Mouse (Mus musculus) CD4-positive helper T cell, adult 2 months (primary cell): ENCODE results near the gene Twnk.

Experiments
- DNase-seq: peaks from one replicate; pipeline ENCODE4 v3.0.0-alpha.2; 2012; ENCODE audit warnings: low read depth, missing footprints, low spot score

Gene Twnk

DNA sequence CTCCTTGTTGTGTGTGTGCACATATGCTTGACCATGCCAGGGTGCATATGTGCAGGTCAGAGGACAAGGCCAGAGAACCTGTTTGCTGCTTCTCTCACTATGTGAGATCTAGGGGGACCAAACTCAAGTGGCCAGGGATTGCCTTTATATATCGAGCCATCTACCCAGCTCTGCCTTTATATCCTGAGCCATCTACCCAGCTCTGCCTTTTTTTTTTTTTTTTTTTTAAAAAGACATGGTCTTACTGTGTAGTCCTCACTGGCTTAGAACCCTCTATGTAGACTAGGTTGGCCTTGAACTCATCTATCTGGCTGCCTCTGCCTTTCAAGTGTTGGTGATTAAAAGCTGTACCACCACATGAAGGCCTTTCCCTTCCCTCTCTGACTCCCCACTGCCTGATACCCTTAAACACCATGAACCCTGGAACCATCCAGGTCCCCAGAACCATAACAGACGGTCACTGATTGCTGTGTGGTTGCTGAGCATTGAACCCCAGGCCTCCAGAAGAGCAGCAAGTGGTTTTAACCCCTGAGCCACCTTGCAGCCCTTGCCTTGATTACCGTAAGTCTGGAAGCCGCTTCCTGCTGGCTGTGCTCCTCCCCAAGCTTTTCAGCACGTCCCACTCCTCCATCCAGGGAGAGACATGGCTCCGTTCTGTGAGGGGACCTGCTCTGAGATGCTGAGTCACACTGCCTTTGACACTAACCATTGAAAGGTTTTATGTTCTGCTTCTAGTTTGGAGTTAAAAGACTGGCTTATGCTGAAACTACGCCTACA is 1.5 kb upstream of the Twnk start:
- no peak for DNase-seq

DNA sequence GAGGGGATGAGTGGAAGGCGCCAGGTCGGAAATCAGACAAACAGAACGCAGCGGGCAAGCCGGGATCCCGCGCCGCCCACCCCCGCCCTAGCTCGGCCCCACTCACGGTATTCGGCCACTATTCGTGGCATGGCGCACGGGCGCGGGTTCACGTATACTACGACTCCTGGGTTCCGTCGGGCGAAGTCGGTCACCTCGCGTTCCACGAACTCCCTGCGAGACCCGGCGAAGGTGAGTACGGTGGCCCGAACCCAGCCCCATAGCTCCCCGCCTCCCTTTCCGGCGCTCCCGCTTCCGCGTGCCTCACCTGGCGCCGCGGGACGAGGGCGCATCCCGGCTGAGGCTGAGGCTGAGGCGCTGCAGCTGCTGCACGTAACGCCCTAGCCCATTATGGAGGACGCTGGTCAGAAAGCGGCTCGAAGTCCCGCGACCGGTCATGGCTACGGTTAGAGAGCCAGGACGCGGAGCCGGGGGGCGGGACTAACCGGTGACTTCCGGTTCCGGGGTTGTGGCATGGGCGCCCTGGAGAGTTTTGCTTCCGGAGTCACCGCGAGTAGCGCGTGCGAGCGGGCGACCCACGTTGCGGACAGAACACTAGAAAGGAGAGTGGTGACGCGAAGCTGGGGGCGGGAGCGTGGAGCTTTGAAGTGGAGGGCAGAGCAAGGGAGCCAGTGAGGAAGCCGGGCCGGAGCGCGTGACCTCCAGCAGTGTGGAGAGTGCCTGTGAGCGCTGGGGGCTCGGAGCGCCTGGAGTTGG is 672 bp downstream of the Twnk start, which contains the start of gene Mrpl43:
Gene Mrpl43, minus strand, starts transcription at position 486 of the 756 bp plus-strand sequence.
- peak; percentile 96 for DNase-seq

DNA sequence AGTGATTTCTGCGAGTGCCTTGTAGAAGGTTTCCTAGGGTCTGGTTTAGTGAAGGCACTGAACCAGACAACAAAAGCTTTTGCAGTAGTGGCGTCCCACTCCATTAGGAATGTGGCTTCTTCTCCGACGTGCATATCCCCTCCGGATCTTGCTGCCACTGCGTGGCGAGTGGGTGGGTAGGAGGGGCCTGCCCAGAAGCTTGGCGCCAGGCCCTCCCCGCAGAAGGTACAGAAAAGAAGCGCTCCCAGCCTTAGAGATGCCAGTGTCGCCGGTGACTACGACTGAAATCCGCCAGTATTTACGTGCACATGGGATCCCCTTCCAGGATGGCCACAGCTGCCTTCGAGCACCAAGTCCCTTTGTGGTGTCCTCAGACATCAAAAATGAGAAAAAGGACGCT is 1.6 kb downstream of the Twnk start:
- peak; percentile 50 for DNase-seq

DNA sequence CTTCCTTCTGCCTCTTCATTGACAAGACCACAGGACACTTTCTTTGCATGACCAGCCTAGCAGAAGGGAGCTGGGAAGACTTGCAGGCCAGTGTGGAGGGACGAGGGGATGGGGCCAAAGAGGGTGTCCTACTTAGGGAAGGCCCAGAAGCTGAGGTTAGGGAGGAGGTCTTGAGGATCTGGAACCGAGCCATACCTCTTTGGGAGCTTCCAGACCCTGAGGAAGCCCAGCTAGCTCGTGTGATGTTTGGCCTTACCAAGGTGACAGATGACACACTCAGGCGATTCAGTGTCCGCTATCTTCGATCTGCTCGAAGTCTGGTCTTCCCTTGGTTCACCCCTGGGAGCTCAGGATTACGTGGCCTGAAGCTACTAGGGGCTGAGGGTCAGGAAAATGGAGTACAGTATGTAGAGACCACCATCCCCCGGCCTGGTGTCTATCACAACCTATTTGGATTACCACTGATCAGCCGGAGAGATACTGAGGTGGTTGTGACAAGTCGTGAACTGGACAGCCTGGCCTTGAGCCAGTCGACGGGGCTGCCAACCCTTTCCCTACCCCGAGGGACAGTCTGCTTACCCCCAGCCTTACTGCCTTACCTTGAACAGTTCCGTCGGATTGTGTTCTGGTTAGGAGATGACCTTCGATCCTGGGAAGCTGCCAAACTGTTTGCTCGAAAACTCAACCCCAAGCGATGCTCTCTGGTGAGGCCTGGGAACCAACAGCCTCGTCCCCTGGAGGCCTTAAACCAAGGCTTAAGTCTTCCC is 2.1 kb downstream of the Twnk start:
- DNase-seq, result no peak

DNA sequence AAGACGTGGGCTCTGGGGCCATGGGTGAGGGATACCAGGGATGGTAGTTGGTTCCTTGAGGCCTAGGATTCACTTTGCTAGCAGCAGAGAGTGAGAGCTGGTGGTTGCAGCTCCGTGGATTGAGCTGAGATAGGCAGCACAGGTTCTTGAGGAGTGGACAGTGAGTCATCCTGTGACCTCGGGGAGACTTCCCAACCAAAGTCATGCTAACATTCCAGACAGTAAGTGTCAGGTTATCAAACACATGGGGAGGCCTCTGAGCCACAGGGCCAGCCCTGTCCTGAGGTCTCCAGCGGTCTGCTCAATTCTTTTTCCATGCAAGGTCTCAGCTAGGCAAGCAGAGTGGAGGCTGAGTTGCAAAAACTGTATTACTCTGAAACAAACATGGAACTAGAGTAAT is 5.2 kb downstream of the Twnk start:
- DNase-seq, result no peak

DNA sequence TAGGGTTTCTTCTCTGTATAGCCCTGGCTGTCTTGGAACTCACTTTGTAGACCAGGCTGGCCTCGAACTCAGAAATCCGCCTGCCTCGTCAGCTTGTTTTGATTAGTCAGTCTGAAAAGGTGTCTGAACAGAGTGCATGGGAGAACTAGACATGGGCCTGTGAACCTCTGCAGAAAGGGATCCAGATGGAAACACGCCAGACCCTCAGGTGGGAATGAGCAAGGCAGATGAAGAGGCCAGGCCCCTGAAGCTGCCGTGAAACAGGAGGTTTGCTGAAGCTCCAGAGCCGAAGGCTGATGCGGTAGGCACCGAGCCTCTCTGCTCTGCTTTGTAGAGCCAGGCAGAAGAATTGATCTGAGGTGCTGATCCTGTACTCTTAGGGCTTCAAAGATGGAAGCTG is 6.8 kb downstream of the Twnk start:
- no peak for DNase-seq

DNA sequence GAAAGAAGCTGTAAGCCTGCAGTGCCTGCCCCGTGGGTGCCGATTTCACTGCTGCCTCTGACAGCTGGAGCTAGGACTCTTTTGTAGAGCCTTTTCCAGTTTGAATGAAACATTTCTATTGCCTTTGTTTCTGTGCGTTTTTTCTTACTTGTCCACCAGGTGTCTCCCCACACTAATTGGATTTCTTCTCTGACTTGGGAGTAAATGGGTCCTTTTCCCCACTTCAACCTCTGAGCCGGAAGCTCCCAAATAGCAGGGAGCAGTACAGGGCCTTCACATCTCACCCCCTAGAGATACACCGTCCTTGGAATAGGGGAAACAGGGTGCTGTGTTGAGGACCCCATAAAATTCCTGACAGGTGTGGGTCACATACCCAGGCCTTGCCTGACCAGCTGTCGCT is 7.2 kb downstream of the Twnk start:
- no peak for DNase-seq

DNA sequence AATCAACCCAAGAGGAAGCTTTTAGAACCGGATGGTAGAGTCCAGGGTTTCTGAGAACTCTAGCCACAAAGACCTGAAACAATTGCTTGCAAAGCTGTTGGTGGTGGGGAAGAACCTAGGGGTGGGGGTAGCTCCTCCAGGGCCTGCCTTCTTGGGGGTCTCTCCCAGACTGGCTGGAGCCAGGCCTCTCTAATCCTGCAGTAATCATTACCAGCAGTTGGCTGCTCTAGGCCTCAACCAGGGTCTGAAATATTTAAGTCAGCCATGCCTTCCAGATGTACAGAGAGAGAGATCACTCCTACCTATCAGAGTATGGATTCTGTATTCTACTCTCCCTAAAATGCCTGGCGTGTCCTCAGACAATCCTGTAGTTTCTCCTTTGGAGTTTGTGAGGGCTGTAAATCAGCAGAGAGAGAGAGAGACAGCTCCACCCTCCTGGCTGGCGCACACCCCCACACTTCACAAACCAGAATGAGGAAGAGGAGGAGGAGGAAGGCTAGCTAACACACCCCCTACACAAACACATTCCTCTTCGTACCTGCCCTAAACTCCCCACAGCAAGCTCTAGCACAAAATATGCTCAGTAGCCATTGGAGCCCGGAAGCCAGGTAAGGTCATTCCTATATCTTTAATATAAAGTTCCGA is 8.2 kb downstream of the Twnk start:
- no peak for DNase-seq

DNA sequence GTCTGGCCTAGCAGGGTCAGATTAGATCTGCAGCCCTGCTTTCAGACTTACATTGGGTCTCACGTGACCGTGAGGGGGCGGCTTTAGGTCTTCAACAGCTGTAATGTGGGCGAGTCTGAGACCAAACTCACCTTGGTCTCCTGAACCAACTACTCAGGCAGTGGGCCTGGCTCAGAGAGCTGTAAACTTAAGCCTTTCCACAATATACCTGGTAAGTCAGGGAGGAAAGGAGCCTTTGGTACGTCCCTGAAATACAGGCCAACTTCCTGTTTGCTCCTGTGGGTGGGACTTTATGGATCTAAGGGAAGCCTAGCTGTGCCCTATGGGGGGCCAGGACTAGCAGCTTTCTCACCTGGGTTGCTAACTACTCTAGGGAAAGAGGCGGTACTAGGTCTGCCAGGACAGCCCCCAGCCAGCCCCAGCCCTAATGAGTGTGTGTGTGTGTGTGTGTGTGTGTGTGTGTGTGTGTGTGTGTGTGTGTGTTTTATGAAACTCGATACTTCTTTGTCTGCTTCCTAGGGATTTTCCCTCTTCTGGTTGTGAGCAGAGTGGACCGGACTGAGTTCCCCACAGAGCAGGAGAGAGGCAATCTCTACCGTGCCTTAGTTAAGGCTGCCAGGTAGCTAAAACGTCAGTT is 9.0 kb downstream of the Twnk start, which contains the start of gene Lzts2:
Gene Lzts2, plus strand, starts transcription at position 80 of the 637 bp plus-strand sequence.
- peak; percentile 52 for DNase-seq

DNA sequence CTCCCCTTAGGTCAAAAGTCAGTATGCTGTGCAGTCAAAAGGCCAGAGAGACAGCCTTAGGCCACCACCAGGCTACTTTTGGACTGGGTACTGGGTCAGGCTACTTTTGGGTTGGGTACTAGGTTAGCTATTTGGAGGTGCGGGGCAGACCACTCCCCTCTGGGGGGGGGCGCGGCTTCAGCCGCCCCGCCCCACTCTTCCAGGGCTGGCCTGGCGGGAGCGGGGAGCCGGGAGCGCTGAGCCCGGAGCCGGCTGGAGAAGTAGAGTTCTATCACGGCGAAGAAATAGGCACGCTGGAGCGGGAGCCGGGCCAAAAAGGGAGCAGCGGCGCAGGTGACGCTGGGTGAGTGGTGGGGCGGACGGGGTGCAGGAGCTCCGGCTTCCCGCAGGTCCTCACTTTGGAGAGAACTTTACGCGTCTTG is 9.5 kb downstream of the Twnk start:
- no peak for DNase-seq

DNA sequence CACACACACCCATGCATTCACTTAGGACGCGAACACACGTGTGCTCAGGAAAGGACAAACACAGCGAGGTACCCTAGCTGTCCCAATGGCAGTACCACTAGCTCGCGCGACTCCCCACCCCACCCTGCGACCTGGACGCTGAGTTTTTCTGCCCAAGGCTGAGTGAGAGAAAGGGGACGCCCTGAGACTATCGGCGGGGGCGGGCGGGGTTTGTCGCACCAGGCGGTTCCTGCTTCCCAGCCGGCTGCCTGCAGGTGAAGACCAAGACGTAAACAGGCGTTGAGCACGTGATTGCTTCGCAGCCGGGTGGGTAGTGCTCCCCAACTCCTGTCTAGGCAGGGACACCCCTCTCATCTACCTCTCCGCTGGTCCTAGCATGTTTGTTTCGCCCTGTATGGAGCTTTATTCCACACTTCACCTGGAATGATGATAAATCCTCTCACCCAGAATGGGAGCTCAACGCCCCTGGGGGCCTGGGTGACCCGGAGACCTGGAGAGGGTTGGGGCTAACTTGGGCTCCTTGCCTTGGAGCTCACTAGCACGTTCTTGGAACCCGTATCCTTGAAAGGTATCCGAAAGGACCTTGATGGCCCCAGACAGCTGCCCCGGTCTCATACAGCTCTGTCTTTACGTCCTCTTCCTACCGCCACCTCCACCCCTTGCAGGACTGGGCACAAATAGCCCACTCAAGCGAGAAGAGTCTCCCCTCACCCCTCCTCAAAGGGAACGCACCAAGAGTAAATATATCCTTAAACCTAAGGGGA is 10.2 kb downstream of the Twnk start:
- peak; percentile 80 for DNase-seq

DNA sequence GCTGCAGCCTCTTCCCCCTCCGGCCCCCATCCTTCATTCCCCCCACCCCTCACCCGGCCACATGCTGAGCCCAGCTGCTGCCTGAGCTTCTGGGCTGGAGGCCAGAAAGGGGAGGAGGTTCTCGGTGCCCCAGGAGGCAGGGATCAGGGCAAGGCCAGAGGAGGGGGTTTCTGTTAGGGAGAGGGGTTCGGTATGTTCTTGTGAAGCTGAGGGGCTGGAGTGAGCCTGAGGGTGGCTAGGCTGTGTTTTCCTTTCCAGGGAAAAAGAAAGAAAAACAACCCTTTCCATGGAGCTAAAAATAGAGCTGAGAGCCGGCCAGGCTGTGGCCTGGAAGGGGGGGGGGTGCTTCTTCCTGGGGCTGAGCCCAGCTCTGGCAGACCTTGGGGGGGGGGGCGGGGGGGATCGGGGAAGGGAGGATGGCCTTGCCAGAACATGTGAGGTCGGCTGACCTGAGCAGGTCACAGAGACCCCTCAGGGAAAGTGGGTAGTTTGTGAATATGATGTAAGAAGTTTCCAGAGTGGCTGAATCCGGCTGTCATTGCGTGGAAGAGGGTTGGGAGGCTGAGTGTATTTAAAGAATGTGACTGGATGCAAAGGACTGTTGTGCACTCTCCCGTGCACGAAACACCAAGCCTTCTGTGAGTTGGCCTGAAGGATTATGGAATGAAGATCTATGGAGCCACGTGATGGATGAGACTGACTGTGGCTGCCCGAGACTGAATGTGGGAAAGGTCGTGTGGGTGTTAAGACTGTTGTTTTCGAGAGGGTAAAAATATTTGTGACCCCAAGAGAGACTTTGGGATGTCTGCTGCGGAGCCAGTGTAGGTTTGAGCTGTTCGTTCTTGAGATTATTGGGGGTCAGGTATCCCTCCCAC is 11.1 kb downstream of the Twnk start:
- peak; percentile 24 for DNase-seq

DNA sequence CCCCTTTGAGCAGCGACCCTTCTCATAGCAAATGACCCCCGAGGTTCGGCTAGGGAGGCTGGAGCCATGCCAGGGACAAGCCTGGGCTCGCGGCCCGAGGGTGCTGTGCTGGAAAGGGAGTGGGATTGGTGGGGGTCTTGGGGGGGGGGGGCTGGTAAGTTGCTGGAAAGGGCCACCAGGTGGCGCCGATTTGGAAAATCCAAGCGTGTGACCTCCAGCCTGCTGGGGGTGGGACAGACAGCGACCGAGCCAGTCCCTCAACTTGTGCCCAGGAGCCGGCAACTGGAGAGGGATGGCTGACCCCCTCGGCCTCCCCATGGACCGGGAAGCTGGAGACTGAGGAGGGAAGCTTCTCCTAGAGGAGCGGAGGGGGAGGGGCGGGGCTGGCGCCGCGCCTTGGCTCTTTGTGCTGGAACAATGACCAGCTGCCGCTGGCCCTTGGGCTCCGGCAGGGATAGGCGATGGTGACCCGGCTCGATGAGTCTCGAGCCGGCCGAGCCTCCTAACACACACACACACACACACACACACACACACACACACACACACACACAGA is 11.8 kb downstream of the Twnk start:
- peak; percentile 35 for DNase-seq

DNA sequence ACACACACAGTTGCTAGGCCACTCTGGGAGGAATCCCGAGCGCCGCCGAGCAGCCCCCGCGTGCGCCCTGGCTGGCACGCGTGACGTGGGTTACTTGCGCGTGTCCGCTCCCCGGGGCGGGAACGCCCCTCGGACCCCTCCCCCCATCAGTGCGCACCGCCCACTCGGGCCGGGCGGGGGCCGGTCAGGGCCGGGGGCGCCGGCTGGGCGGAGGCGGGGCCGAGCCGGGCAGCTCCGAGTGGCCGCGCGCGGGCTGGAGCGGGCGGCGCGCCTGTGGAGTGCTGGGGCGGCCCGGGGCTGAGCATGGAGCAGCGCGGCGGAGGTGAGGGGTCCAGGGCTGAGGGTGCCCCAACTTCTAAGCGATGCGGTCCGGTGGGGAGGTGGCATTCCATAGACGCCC is 12.4 kb downstream of the Twnk start:
- DNase-seq, result peak; percentile 61

DNA sequence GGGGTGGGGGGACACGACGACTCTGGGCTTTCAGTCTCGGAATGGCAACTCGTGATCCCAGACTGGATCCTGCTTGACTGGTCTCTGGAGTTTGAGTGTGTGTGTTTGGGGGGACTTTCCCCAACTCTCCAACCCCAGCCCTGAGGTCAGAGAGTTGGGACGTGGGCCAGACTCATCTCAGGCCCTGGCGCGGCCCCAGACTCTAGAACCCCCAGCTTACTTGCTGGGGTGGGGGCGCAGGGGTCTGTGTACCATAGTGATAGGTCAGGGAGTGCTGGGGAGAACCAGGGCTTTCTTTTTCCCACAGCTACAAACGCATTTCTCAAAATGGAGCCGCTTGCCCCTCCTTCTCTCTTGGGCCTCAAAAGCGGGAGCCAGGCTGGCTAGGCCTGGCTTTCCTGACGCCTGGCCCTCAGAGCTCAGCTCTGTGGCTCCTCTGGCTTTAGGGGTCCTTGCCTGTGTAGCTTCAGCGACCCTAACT is 12.9 kb downstream of the Twnk start:
- no peak for DNase-seq

DNA sequence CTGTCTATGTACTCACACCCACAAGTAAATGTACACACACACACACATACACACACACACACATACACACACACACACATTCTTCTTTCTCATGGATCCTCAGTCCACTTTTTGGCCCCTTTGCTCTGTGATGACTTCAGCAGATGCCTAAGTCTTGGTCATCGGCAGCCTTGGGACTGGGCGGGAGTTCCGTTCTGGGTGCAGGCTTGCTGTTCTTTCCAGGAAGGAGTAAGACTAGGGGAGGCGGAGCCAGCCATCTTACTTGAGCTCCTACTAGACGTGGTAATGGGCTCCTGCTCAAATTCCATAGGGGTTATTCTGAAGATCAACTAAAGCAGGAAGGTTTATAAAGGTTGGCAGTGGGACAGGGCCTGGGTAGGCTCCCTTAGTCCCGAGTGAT is 14.9 kb downstream of the Twnk start:
- no peak for DNase-seq

DNA sequence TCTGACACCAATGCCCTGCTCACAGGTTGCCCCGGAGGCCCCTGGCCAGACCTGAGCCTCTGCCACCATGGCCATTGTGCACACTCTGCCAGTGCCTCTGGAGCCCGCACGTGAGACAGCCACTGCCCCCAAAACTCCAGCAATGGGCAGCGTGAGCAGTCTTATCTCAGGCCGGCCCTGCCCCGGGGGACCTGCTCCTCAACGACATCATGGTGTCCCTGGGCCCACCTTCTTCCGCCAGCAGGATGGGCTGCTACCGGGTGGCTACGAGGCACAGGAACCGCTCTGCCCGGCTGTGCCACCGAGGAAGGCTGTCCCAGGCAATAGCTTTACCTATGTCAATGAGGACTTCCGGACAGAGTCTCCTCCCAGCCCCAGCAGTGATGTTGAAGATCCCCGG is 15.9 kb downstream of the Twnk start:
- DNase-seq, result no peak

DNA sequence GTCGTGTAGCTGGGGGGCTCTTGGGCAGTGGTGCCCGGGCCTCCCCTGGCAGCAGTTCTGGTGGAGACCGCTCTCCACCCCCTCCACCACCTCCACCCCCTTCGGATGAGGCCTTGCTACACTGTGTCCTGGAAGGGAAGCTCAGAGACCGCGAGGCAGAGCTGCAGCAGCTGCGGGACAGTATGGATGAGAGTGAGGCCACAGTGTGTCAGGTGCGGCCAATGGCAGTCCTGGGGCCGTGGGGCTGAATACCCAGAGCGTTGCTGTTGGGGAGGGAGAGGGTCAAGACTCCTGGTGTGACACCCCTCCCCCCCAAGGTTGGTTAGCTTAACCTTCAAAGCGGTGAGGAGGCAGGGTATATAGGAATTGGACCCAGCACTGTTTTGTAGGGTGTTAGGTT is 18.5 kb downstream of the Twnk start:
- DNase-seq, result no peak

DNA sequence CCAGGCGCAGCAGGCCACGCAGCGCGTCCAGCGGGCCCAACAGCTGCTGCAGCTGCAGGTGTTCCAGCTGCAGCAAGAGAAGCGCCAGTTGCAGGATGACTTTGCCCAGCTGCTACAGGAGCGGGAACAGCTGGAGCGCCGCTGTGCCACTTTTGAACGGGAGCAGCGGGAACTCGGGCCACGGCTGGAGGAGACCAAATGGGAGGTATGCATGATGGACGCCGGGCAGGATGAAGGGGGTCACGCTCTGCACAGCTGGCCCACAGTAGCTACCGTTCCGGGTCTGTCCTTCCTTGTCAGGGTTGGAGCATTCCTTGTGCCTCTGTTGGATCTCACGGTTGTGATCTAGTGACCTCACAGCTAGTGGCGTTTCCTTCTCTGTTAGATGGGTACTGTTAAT is 19.3 kb downstream of the Twnk start:
- no peak for DNase-seq
